Mouse (Mus musculus) thymus, postnatal 14 days (tissue): ENCODE measurements around the gene Usp49.
"Not testable (repeated sequence)": the region's sequence is repeated elsewhere in the genome, so short reads cannot be mapped to it uniquely, and the experiment has no call there.

ENCODE experiments used
- DNase-seq: peaks from one replicate; pipeline ENCODE4 v3.0.0; 2021

Gene Usp49

GRCm38 (mm10) chr17:47610849-47611660 is 19.4 kb upstream of the Usp49 start, which contains the start of the genes Bysl, Med20 and Gm20517:
TSS of gene Bysl (minus strand) at chr17:47611492.
TSS of gene Med20 (plus strand) at chr17:47611582.
TSS of gene Gm20517 (plus strand) at chr17:47611589.
- DNase-seq: peak; percentile 97

GRCm38 (mm10) chr17:47611661-47611982 is 18.9 kb upstream of the Usp49 start:
- no peak for DNase-seq

- peak; percentile 72 for DNase-seq
These were observed 16.5 kb upstream of the Usp49 start for GRCm38 (mm10) chr17:47614018-47614417.

GRCm38 (mm10) chr17:47616119-47616518 is 14.4 kb upstream of the Usp49 start:
- DNase-seq: no peak

GRCm38 (mm10) chr17:47616652-47617051 is 13.8 kb upstream of the Usp49 start:
- DNase-seq: no peak

- no peak for DNase-seq
These were observed 12.7 kb upstream of the Usp49 start for GRCm38 (mm10) chr17:47617605-47618307.

GRCm38 (mm10) chr17:47618556-47619311 is 11.8 kb upstream of the Usp49 start:
- no peak for DNase-seq

GRCm38 (mm10) chr17:47622912-47623554 is 7.5 kb upstream of the Usp49 start:
- DNase-seq: no peak

GRCm38 (mm10) chr17:47624572-47624971 is 5.9 kb upstream of the Usp49 start:
- DNase-seq: not testable (repeated sequence)

GRCm38 (mm10) chr17:47625088-47625487 is 5.4 kb upstream of the Usp49 start:
- no peak for DNase-seq

GRCm38 (mm10) chr17:47626031-47626430 is 4.5 kb upstream of the Usp49 start:
- DNase-seq: no peak

GRCm38 (mm10) chr17:47627791-47628190 is 2.7 kb upstream of the Usp49 start:
- DNase-seq: no peak

- peak; percentile 97 for DNase-seq
These were observed 1.4 kb upstream of the Usp49 start for GRCm38 (mm10) chr17:47628851-47629676.

GRCm38 (mm10) chr17:47629717-47630677 is 493 bp upstream of the Usp49 start:
- peak; percentile 79 for DNase-seq

- no peak for DNase-seq
These were observed 1.8 kb downstream of the Usp49 start for GRCm38 (mm10) chr17:47632181-47632840.

GRCm38 (mm10) chr17:47633999-47634770 is 3.7 kb downstream of the Usp49 start:
- DNase-seq: no peak

GRCm38 (mm10) chr17:47642992-47643391 is 12.5 kb downstream of the Usp49 start:
- peak; percentile 14 for DNase-seq

GRCm38 (mm10) chr17:47646683-47647082 is 16.2 kb downstream of the Usp49 start:
- DNase-seq: peak; percentile 67

- DNase-seq: no peak
These were observed 18.5 kb downstream of the Usp49 start for GRCm38 (mm10) chr17:47648966-47649365.
